In the genomic region with DNA sequence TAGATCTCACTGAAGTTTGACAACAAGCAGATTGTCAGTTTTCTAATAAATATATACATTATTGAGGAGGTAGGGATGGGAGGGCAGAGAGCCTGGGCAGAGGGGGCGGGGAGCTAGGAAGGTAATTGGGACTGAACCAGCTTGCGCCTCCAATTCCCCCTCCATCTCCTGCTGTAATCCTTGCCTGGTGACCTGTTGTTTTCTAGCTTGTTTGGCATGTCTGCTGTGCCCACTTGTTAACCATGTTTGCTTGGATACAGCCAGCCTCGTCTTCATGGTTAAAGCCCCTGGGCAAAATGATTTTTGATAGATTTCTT, we compare ENCODE assay signal across 8 mouse cellular contexts. TPM values are rescaled to one million over a fixed set of nuclear protein-coding genes. Genes with fewer than 3 reads are reported as not detected.
DNase-seq lines count a peak whose midpoint lies in the region; ATAC-seq and TF ChIP-seq lines count a peak whose summit lies in the region.

No protein-coding gene starts in this region.

- no peaks in the 10 kb centered on the region for H3K9me3 ChIP-seq in liver, embryonic 12.5 days (replicated peaks)
- H3K9me3 ChIP-seq in liver, postnatal 0 days (ENCODE audit: low read length), result no peaks in the 10 kb centered on the region
- H3K9me3 ChIP-seq in hindbrain, embryonic 16.5 days (ENCODE audit: control insufficient read depth, low read length), result no peaks in the 10 kb centered on the region

- H3K4me2 ChIP-seq in liver, embryonic 12.5 days, result peak overlapping the region; percentile 59; the same call in 1 of the 2 replicates
- H3K4me2 ChIP-seq in liver, postnatal 0 days (ENCODE audit: low read depth, low read length), result no peak overlapping the region
- H3K4me2 ChIP-seq in hindbrain, embryonic 16.5 days (ENCODE audit: low read length), result peak overlapping the region; percentile 75

- TF ChIP-seq POLR2A in cortical plate, adult 2 months (IDR thresholded peaks at IDR 0.05; ENCODE audit: extremely low read depth, insufficient read depth, low read length), result no peak

- TF ChIP-seq CTCF in liver, postnatal 0 days (IDR thresholded peaks at IDR 0.05; ENCODE audit: low read depth), result no peak
- no peak for TF ChIP-seq CTCF in cortical plate, adult 2 months (IDR thresholded peaks at IDR 0.05; ENCODE audit: extremely low read depth, insufficient read depth, low read length)

- no peak for TF ChIP-seq EP300 in liver, postnatal 0 days (IDR thresholded peaks at IDR 0.05; ENCODE audit: low read depth)

- H3K27me3 ChIP-seq in liver, embryonic 12.5 days (replicated peaks), result peaks cover 21% of the 10 kb centered on the region
- H3K27me3 ChIP-seq in liver, postnatal 0 days (ENCODE audit: insufficient read depth, low read length), result peaks cover 10% of the 10 kb centered on the region
- no peaks in the 10 kb centered on the region for H3K27me3 ChIP-seq in hindbrain, embryonic 16.5 days (replicated peaks; ENCODE audit: control insufficient read depth, insufficient read depth, low read length)

- DNase-seq in liver, postnatal 0 days, result no peak
- peak; percentile 33 for DNase-seq in retina, embryonic 14.5 days (ENCODE audit: low spot score)
- no peak for DNase-seq in lung, postnatal 36 days
- DNase-seq in heart, postnatal 25 days (ENCODE audit: low spot score), result no peak

- no peak overlapping the region for H3K27ac ChIP-seq in liver, embryonic 12.5 days
- H3K27ac ChIP-seq in liver, postnatal 0 days (ENCODE audit: low read depth), result no peak overlapping the region
- H3K27ac ChIP-seq in cortical plate, adult 2 months (ENCODE audit: insufficient read depth, low read length), result no peak overlapping the region
- no peak overlapping the region; the same call in 1 of the 2 replicates for H3K27ac ChIP-seq in hindbrain, embryonic 16.5 days (ENCODE audit: low read depth, low read length)

- intact Hi-C loops in heart, postnatal 25 days (cut with DNase I), result no loop called here

- no peak overlapping the region for H3K4me3 ChIP-seq in liver, embryonic 12.5 days
- H3K4me3 ChIP-seq in liver, postnatal 0 days (ENCODE audit: low read depth, low read length), result no peak overlapping the region
- peak overlapping the region; percentile 72 for H3K4me3 ChIP-seq in cortical plate, adult 2 months (ENCODE audit: insufficient read depth, low read length)
- H3K4me3 ChIP-seq in hindbrain, embryonic 16.5 days (ENCODE audit: low read length), result peak overlapping the region; percentile 72

- H3K4me1 ChIP-seq in liver, embryonic 12.5 days, result no peaks in the 10 kb centered on the region
- 0 out of 2 replicates have a peak, but pooled peaks cover 2% of the 10 kb centered on the region for H3K4me1 ChIP-seq in liver, postnatal 0 days (ENCODE audit: insufficient read depth)
- peaks cover 3% of the 10 kb centered on the region for H3K4me1 ChIP-seq in cortical plate, adult 2 months (ENCODE audit: control insufficient read depth, insufficient read depth, low read length)
- H3K4me1 ChIP-seq in hindbrain, embryonic 16.5 days (ENCODE audit: control insufficient read depth, insufficient read depth, low read depth, low read length), result peaks cover 3% of the 10 kb centered on the region; the same call in 1 of the 2 replicates

- ATAC-seq in liver, embryonic 12.5 days, result no peak
- ATAC-seq in liver, postnatal 0 days, result no peak
- peak; percentile 62 for ATAC-seq in hindbrain, embryonic 16.5 days
- ATAC-seq in frontal cortex, adult (ENCODE audit: low TSS enrichment), result no peak; the same call in 1 of the 2 replicates

- no peaks in the 10 kb centered on the region for H3K36me3 ChIP-seq in liver, embryonic 12.5 days
- no peaks in the 10 kb centered on the region for H3K36me3 ChIP-seq in liver, postnatal 0 days (replicated peaks; ENCODE audit: insufficient read depth, low read length)
- H3K36me3 ChIP-seq in hindbrain, embryonic 16.5 days (ENCODE audit: control insufficient read depth, insufficient read depth, low read length), result peaks cover 4% of the 10 kb centered on the region; the same call in 1 of the 2 replicates

- 19% methylated on average over 3 of the region's 3 CpGs for WGBS in liver, embryonic 12.5 days (ENCODE audit: insufficient replicate concordance)
- WGBS in liver, postnatal 0 days (ENCODE audit: insufficient replicate concordance), result 24% methylated on average over 3 of the region's 3 CpGs
- WGBS in hindbrain, embryonic 16.5 days, result 4% methylated on average over 3 of the region's 3 CpGs

- H3K9ac ChIP-seq in liver, embryonic 12.5 days, result no peak overlapping the region
- H3K9ac ChIP-seq in liver, postnatal 0 days (replicated peaks), result no peak overlapping the region
- H3K9ac ChIP-seq in hindbrain, embryonic 16.5 days (ENCODE audit: low read depth, low read length), result peak overlapping the region; percentile 86

RNA-seq across cellular contexts. Expression of gene Unc80, which starts 0.5 kb away (rescaled TPM):
- not detected in 2 replicates for polyA plus RNA-seq in liver, embryonic 12.5 days (2016; fragmentation: Nextera tagmentation; extraction: Ambion mirVana)
- 0.04 TPM in 1 of 2 replicates, not detected in the other for polyA plus RNA-seq in liver, postnatal 0 days (2015; fragmentation: Nextera tagmentation; extraction: Ambion mirVana)
- polyA plus RNA-seq in cortical plate, adult 2 months (2012; rRNA removed), result 87.7 and 102 TPM in 2 replicates
- 6.2 and 9.4 TPM in 2 replicates for polyA plus RNA-seq in hindbrain, embryonic 16.5 days (2015; fragmentation: Nextera tagmentation; extraction: Ambion mirVana)
- under 1 TPM; 0.06 to 0.16 TPM for total RNA-seq in heart, postnatal 25 days (2021)

Comparison
In these comparisons a context has a peak if more than half of its experiments do, and no peak if none do; other contexts are left out.
1. H3K4me3 ChIP-seq: peak in cortical plate, adult 2 months (single experiment) and hindbrain, embryonic 16.5 days (single experiment); none in liver, embryonic 12.5 days (single experiment) and liver, postnatal 0 days (single experiment).